Mouse (Mus musculus) c-Kit-positive CD71-positive TER-119-negative erythroid progenitor cells, embryonic 14.5 days (primary cell): ENCODE measurements around the gene Tamm41.

ENCODE experiments used
- DNase-seq: peaks from one replicate; pipeline ENCODE4 v3.0.0-alpha.2; 2013; ENCODE audit warnings: low read depth

The Tamm41 gene

GRCm38 (mm10) chr6:115037103-115038094 is at the start of gene Tamm41:
Tamm41 (minus strand) TSS chr6:115037876.
- peak; percentile 77 for DNase-seq

GRCm38 (mm10) chr6:115085274-115085841 is 47.7 kb upstream of the Tamm41 start:
- no peak for DNase-seq

- DNase-seq: no peak
These were observed 39.3 kb upstream of the Tamm41 start for GRCm38 (mm10) chr6:115076781-115077575.

- DNase-seq: no peak
These were observed 34.3 kb upstream of the Tamm41 start for GRCm38 (mm10) chr6:115072024-115072423.

- DNase-seq: peak; percentile 23
These were observed 27.9 kb upstream of the Tamm41 start for GRCm38 (mm10) chr6:115065411-115066241.

GRCm38 (mm10) chr6:115062605-115063350 is 25.1 kb upstream of the Tamm41 start:
- DNase-seq: no peak

- DNase-seq: no peak
These were observed 21.6 kb upstream of the Tamm41 start for GRCm38 (mm10) chr6:115059227-115059626.

- DNase-seq: no peak
These were observed 19.0 kb upstream of the Tamm41 start for GRCm38 (mm10) chr6:115056699-115057098.

- no peak for DNase-seq
These were observed 17.8 kb upstream of the Tamm41 start for GRCm38 (mm10) chr6:115055440-115055839.

- DNase-seq: no peak
These were observed 14.0 kb upstream of the Tamm41 start for GRCm38 (mm10) chr6:115051586-115052197.

- no peak for DNase-seq
These were observed 11.3 kb upstream of the Tamm41 start for GRCm38 (mm10) chr6:115049015-115049414.

GRCm38 (mm10) chr6:115047816-115048215 is 10.1 kb upstream of the Tamm41 start:
- DNase-seq: no peak

- DNase-seq: no peak
These were observed 8.4 kb upstream of the Tamm41 start for GRCm38 (mm10) chr6:115046064-115046463.

- DNase-seq: no peak
These were observed 7.0 kb upstream of the Tamm41 start for GRCm38 (mm10) chr6:115044709-115045108.

GRCm38 (mm10) chr6:115043657-115044500 is 6.2 kb upstream of the Tamm41 start:
- no peak for DNase-seq

GRCm38 (mm10) chr6:115042609-115043008 is 4.9 kb upstream of the Tamm41 start:
- DNase-seq: no peak

GRCm38 (mm10) chr6:115033441-115033840 is 4.2 kb downstream of the Tamm41 start:
- DNase-seq: no peak

- DNase-seq: no peak
These were observed 7.6 kb downstream of the Tamm41 start for GRCm38 (mm10) chr6:115030098-115030497.

GRCm38 (mm10) chr6:115029248-115029647 is 8.4 kb downstream of the Tamm41 start:
- no peak for DNase-seq
